Mouse (Mus musculus): ENCODE measurements around the gene Atp5mpl.

The Atp5mpl gene

GRCm38 (mm10) chr12:111912802-111913201 lies 54.0 kb downstream of the Atp5mpl start:
- in situ Hi-C loops (cut with MboI, MseI): no loop called here

GRCm38 (mm10) chr12:111911796-111912195 lies 55.0 kb downstream of the Atp5mpl start:
- in situ Hi-C loops (cut with MboI, MseI): no loop called here

All from regulatory T cell (primary cell).